Mouse (Mus musculus) cerebellum, postnatal 25 days (tissue): ENCODE measurements around the gene Inpp4b.

ENCODE experiments used
- DNase-seq, 2 experiments: peaks; one replicate each; pipeline ENCODE4 v3.0.0; 2021; ENCODE audit warnings: mixed read lengths in 2 of 2

The Inpp4b gene

GRCm38 (mm10) chr8:81581817-81582437 lies 239.6 kb downstream of the Inpp4b start:
- DNase-seq: no peak

- DNase-seq: no peak
These were observed 240.6 kb downstream of the Inpp4b start for GRCm38 (mm10) chr8:81582906-81583305.

GRCm38 (mm10) chr8:81586783-81587182 lies 244.4 kb downstream of the Inpp4b start:
- DNase-seq: no peak

- DNase-seq: no peak
These were observed 251.9 kb downstream of the Inpp4b start for GRCm38 (mm10) chr8:81594134-81594714.

GRCm38 (mm10) chr8:81599209-81599608 lies 256.9 kb downstream of the Inpp4b start:
- no peak for DNase-seq

- no peak for DNase-seq
These were observed 258.8 kb downstream of the Inpp4b start for GRCm38 (mm10) chr8:81601136-81601535.

GRCm38 (mm10) chr8:81608082-81608481 lies 265.7 kb downstream of the Inpp4b start:
- no peak for DNase-seq

GRCm38 (mm10) chr8:81609064-81609463 lies 266.7 kb downstream of the Inpp4b start:
- DNase-seq: no peak

GRCm38 (mm10) chr8:81612611-81613010 lies 270.3 kb downstream of the Inpp4b start:
- peak; percentile 26 to 36 for DNase-seq

GRCm38 (mm10) chr8:81614135-81614534 lies 271.8 kb downstream of the Inpp4b start:
- no peak for DNase-seq

- DNase-seq: no peak
These were observed 272.2 kb downstream of the Inpp4b start for GRCm38 (mm10) chr8:81614605-81615004.

GRCm38 (mm10) chr8:81615552-81615951 lies 273.2 kb downstream of the Inpp4b start:
- no peak for DNase-seq

- DNase-seq: no peak
These were observed 276.6 kb downstream of the Inpp4b start for GRCm38 (mm10) chr8:81618918-81619317.

GRCm38 (mm10) chr8:81635015-81635414 lies 292.7 kb downstream of the Inpp4b start:
- DNase-seq: no peak

- no peak for DNase-seq
These were observed 293.7 kb downstream of the Inpp4b start for GRCm38 (mm10) chr8:81635912-81636583.

- no peak for DNase-seq
These were observed 296.1 kb downstream of the Inpp4b start for GRCm38 (mm10) chr8:81638478-81638877.

- DNase-seq: no peak
These were observed 297.5 kb downstream of the Inpp4b start for GRCm38 (mm10) chr8:81639820-81640219.

- DNase-seq: no peak
These were observed 300.7 kb downstream of the Inpp4b start for GRCm38 (mm10) chr8:81643030-81643429.

- no peak for DNase-seq
These were observed 349.8 kb downstream of the Inpp4b start for GRCm38 (mm10) chr8:81692167-81692566.

- no peak for DNase-seq
These were observed 352.5 kb downstream of the Inpp4b start for GRCm38 (mm10) chr8:81694893-81695292.

- no peak for DNase-seq
These were observed 359.7 kb downstream of the Inpp4b start for GRCm38 (mm10) chr8:81702038-81702437.

- no peak for DNase-seq
These were observed 361.4 kb downstream of the Inpp4b start for GRCm38 (mm10) chr8:81703571-81704365.

GRCm38 (mm10) chr8:81707436-81707835 lies 365.1 kb downstream of the Inpp4b start:
- peak; percentile 46 to 56 for DNase-seq
